Comparison of ENCODE assay signal across 8 mouse cellular contexts in genomic region chr1:86360441-86360840, GRCm38 (mm10). TPM values are rescaled to one million over a fixed set of nuclear protein-coding genes. Genes with fewer than 3 reads are reported as not detected.
DNase-seq lines count a peak whose midpoint lies in the region; ATAC-seq lines count a peak whose summit lies in the region.

No protein-coding gene starts in this region.

- H3K4me2 ChIP-seq in liver, embryonic 12.5 days = peak overlapping the region; percentile 91

- peak; percentile 34 for DNase-seq in embryo, embryonic 10 days (ENCODE audit: low spot score)
- DNase-seq in embryo, embryonic 10.5 days (ENCODE audit: low spot score) = no peak
- DNase-seq in thymus, postnatal 14 days = peak; percentile 15
- no peak for DNase-seq in thymus, postnatal 36 days
- no peak for DNase-seq in adrenal gland, adult 18-20 months (ENCODE audit: low spot score in 2 of 2)
- DNase-seq in right cerebral cortex, adult 2 months (ENCODE audit: low spot score in 2 of 2) = no peak
- no peak for DNase-seq in ovary, postnatal 14 days (ENCODE audit: low spot score)

- H3K27me3 ChIP-seq in liver, embryonic 12.5 days (replicated peaks) = no peaks in the 10 kb centered on the region

- H3K4me3 ChIP-seq in liver, embryonic 12.5 days = peak overlapping the region; percentile 97

- ATAC-seq in liver, embryonic 12.5 days = no peak

- peak overlapping the region; percentile 92 for H3K9ac ChIP-seq in liver, embryonic 12.5 days

- peak overlapping the region; percentile 83 for H3K27ac ChIP-seq in liver, embryonic 12.5 days

- WGBS in liver, embryonic 12.5 days (ENCODE audit: insufficient replicate concordance) = 8% methylated on average over 12 of the region's 12 CpGs

- peaks cover 28% of the 10 kb centered on the region for H3K36me3 ChIP-seq in liver, embryonic 12.5 days

- no peaks in the 10 kb centered on the region for H3K9me3 ChIP-seq in liver, embryonic 12.5 days (replicated peaks)

- peaks cover 60% of the 10 kb centered on the region for H3K4me1 ChIP-seq in liver, embryonic 12.5 days

RNA-seq across cellular contexts. Expression of gene Ncl, which starts 1.2 kb away (rescaled TPM):
- 648 and 660 TPM in 2 replicates for polyA plus RNA-seq in liver, embryonic 12.5 days (2016; fragmentation: Nextera tagmentation; extraction: Ambion mirVana)
- total RNA-seq in adrenal gland, adult 18-20 months (2021) = 100 to 1,000 TPM; 158 to 212 TPM

RNA-seq across cellular contexts. Expression of gene B3gnt7, which starts 57.8 kb away (rescaled TPM):
- polyA plus RNA-seq in liver, embryonic 12.5 days (2016; fragmentation: Nextera tagmentation; extraction: Ambion mirVana) = 4.7 and 4.8 TPM in 2 replicates
- under 1 TPM in 1 of 2 experiments, not detected in 1; 0.54 TPM for total RNA-seq in adrenal gland, adult 18-20 months (2021)

Comparison
In these comparisons a context has a peak if more than half of its experiments do, and no peak if none do; other contexts are left out.
1. DNase-seq: peak in embryo, embryonic 10 days (single experiment) and thymus, postnatal 14 days (single experiment); none in embryo, embryonic 10.5 days (single experiment), thymus, postnatal 36 days (0 of 2), adrenal gland, adult 18-20 months (0 of 2), right cerebral cortex, adult 2 months (0 of 2) and ovary, postnatal 14 days (single experiment).